Mouse (Mus musculus) limb, embryonic 11.5 days (tissue): ENCODE results near the gene Mansc1. TPM values are rescaled to one million over a fixed set of nuclear protein-coding genes. Genes with fewer than 3 reads are reported as not detected.
A peak's percentile ranks its signal among the peaks of the same experiment; 100 is the strongest.

Experiments used
- ATAC-seq: fragments of 200-750 bp; cut with Nextera tagmentation; 2 replicates; pipeline ENCODE4 v1.8.0; 2017; ENCODE audit warnings: low read depth; ENCODE audit not compliant: insufficient number of reproducible peaks, low FRiP score, low TSS enrichment
- DNase-seq: peaks from one replicate; pipeline ENCODE4 v3.0.0-alpha.2; 2015; ENCODE audit warnings: low spot score
- H3K27ac ChIP-seq: fragments of 300-500 bp; sonication (generic); replicated peaks from 2 replicates; pipeline ENCODE4 v1.5.1; 2014; ENCODE audit warnings: low read depth, mild to moderate bottlenecking, low read length
- H3K27me3 ChIP-seq: fragments of 300-500 bp; sonication (generic); 2 replicates; pipeline ENCODE4 v1.6.1; 2014; ENCODE audit warnings: mild to moderate bottlenecking, low read length, mixed read lengths; ENCODE audit not compliant: control insufficient read depth, insufficient read depth
- H3K36me3 ChIP-seq: fragments of 300-500 bp; sonication (generic); 2 replicates; pipeline ENCODE4 v1.6.1; 2014; ENCODE audit warnings: mild to moderate bottlenecking, low read length, moderate library complexity, mixed read lengths; ENCODE audit not compliant: control insufficient read depth, insufficient read depth
- H3K4me1 ChIP-seq: fragments of 300-500 bp; sonication (generic); 2 replicates; pipeline ENCODE4 v1.6.1; 2014; ENCODE audit warnings: low read length, mixed read lengths; ENCODE audit not compliant: control insufficient read depth, insufficient read depth
- H3K4me2 ChIP-seq: fragments of 300-500 bp; sonication (generic); 2 replicates; pipeline ENCODE4 v1.6.1; 2014; ENCODE audit warnings: low read depth, mild to moderate bottlenecking, moderate library complexity; ENCODE audit not compliant: severe bottlenecking
- H3K4me3 ChIP-seq: fragments of 300-500 bp; sonication (generic); 2 replicates; pipeline ENCODE4 v1.5.1; 2014; ENCODE audit warnings: low read depth, low read length
- H3K9ac ChIP-seq: fragments of 300-500 bp; sonication (generic); 2 replicates; pipeline ENCODE4 v1.6.1; 2014; ENCODE audit warnings: mild to moderate bottlenecking, low read length
- H3K9me3 ChIP-seq: fragments of 300-500 bp; sonication (generic); 2 replicates; pipeline ENCODE4 v1.6.1; 2016; ENCODE audit warnings: low read length; ENCODE audit not compliant: control insufficient read depth
- WGBS: fragments of 180-500 bp; shearing (Covaris S2); extraction: QIAGEN DNeasy Blood & Tissue Kit; methylation state at CpG from one replicate; pipeline ENCODE4 v1.1.7; 2014; 5-methylcytosine and 5-hydroxymethylcytosine counted together
- polyA plus RNA-seq: library from polyadenylated mRNA; unstranded; fragments of >200 nt; fragmentation: Nextera tagmentation; extraction: Ambion mirVana; gene quantifications from 2 replicates; pipeline ENCODE4 v1.2.1, GENCODE M21; 2014

Mansc1 gene
- polyA plus RNA-seq, 1 experiment from 2014 or later = 0.33 TPM

DNA sequence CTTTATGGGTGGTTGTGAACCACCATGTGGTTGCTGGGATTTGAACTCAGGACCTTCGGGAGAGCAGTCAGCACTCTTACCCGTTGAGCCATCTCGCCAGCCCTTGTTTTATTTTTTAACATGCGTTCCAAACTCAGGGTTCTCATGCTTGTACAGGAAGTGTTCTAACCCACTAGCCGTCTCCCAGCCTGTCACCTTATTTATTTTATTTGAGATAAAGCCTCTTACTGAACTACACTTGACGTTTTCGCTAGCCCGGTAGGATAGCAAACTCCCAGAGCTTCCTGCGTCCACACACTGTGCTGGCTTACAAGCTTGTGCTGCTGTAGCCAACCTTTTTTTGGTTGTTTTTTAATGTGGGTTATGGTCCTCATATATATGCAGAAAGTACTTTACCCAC, 33.5 kb upstream of the Mansc1 start:
- Histone ChIP-seq H3K4me2 (no peak overlapping the region), H3K36me3 (no peaks in the 10 kb centered on the region), H3K9ac (no peak overlapping the region), H3K9me3 (no peaks in the 10 kb centered on the region), H3K27me3 (no peaks in the 10 kb centered on the region), H3K27ac (no peak overlapping the region), H3K4me3 (no peak overlapping the region), H3K4me1 (no peaks in the 10 kb centered on the region)
- ATAC-seq = no peak
- WGBS = 83% methylated on average over 9 of the region's 9 CpGs
- no peak for DNase-seq

DNA sequence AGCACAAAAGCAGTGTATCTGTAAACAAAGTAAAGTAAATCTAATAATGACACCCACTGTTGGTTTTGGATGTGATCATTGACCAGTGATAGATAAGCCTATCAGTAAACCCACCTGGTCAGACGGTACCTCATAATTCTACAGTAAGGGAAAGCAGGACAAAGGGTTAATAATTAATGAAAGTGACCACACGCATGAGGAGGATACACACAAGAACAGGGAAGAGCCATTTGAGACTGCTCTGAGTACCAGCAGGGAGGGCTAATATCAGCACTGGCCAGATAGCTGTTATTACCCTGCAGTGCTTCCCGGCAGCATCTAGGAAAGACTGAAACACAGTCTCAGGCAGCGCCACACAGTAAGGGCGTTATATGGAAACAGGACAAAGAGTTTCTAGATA, 32.3 kb upstream of the Mansc1 start:
- WGBS = 88% methylated on average over 5 of the region's 5 CpGs
- H3K9ac ChIP-seq = no peak overlapping the region
- no peak overlapping the region for H3K27ac ChIP-seq
- no peaks in the 10 kb centered on the region for H3K9me3 ChIP-seq
- no peak overlapping the region for H3K4me2 ChIP-seq
- H3K27me3 ChIP-seq = no peaks in the 10 kb centered on the region
- DNase-seq (no peak), ATAC-seq (no peak)
- H3K36me3 ChIP-seq = no peaks in the 10 kb centered on the region
- no peak overlapping the region for H3K4me3 ChIP-seq
- H3K4me1 ChIP-seq = no peaks in the 10 kb centered on the region

GRCm38 (mm10) chr6:134660714-134661406, 28.6 kb upstream of the Mansc1 start:
- Histone ChIP-seq H3K9me3 (no peaks in the 10 kb centered on the region), H3K4me3 (no peak overlapping the region), H3K4me2 (no peak overlapping the region), H3K27ac (no peak overlapping the region), H3K36me3 (no peaks in the 10 kb centered on the region), H3K27me3 (no peaks in the 10 kb centered on the region), H3K4me1 (no peaks in the 10 kb centered on the region), H3K9ac (no peak overlapping the region)
- 83% methylated on average over 8 of the region's 8 CpGs for WGBS
- ATAC-seq = no peak
- no peak for DNase-seq

DNA sequence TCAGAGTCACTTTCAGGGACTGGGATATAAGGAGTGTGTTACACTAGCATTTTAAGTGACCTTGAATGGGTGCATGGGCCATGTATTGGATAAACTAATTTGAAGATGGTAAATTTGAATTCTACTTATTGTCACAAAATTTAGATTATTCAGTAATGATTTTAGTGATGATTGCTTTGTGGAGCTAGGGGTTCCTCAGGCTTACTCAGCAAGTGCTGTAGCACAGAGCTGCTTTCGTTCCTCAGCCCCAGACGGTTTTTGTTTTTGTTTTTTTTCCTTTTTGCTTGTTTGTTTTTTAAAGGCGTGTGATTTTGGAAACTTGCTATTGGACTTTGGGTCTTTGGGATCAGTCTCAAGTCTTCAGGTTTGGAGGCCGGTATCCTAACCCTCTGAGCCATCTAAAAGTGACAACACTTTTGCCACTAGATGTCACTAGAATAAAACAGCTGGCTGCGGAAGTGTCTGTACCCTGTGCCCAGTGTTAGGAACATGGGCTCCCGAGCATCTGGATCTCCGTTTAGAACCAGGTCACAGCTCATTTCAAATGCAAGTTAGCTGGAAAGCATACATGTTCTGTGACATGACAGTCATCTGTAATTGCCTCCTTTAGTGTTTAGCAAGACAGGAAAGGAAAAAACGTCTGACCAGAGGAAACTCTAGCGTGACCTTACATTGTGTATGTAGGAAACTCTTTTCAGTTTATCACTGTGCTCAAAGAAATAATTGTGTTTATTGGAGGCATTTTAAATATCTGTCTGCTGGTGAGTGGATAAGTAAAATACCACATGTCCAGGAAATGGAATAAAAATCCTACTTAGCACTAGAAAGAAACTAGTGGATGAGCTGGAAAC, 27.0 kb upstream of the Mansc1 start:
- no peak overlapping the region for H3K4me3 ChIP-seq
- H3K9ac ChIP-seq = no peak overlapping the region
- no peaks in the 10 kb centered on the region for H3K9me3 ChIP-seq
- no peak overlapping the region for H3K27ac ChIP-seq
- H3K36me3 ChIP-seq = no peaks in the 10 kb centered on the region
- 23% methylated on average over 9 of the region's 9 CpGs for WGBS
- H3K27me3 ChIP-seq = no peaks in the 10 kb centered on the region
- H3K4me1 ChIP-seq = no peaks in the 10 kb centered on the region
- ATAC-seq = peak; percentile 81; the same call in 1 of the 2 replicates
- DNase-seq = peak; percentile 59
- no peak overlapping the region for H3K4me2 ChIP-seq

DNA sequence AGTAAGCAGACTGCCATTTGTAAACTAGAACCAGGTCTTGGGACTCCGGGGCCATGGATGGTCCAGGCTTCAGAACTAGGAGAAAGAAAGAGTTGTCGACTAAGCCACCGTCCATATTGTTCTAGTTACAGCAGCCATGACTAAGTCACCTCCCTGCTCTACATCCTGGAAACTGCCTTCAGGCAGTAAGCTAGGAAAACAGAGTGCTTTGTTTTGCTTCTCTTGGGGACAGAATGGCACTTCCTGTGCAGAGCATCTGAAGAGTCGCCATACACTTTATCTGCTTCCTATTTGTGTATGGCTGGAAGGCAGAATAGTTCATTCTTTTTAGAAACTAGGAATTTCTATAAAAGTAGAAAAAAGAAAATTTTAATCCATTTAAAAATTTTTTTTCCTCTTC, 24.2 kb upstream of the Mansc1 start:
- H3K27ac ChIP-seq = no peak overlapping the region

GRCm38 (mm10) chr6:134648356-134648755, 16.1 kb upstream of the Mansc1 start:
- Histone ChIP-seq H3K27me3 (no peaks in the 10 kb centered on the region), H3K9ac (no peak overlapping the region), H3K27ac (no peak overlapping the region), H3K4me3 (no peak overlapping the region), H3K4me2 (no peak overlapping the region), H3K9me3 (no peaks in the 10 kb centered on the region), H3K36me3 (no peaks in the 10 kb centered on the region), H3K4me1 (peaks cover 2% of the 10 kb centered on the region; the same call in 1 of the 2 replicates)
- no peak for DNase-seq
- no peak for ATAC-seq
- whole genome bisulfite sequencing = 90% methylated on average over 5 of the region's 5 CpGs

More for the DNA sequence above, 24.2 kb upstream of the Mansc1 start:
- ATAC-seq = no peak
- H3K4me3 ChIP-seq = no peak overlapping the region
- WGBS = 78% methylated on average over 4 of the region's 4 CpGs
- H3K36me3 ChIP-seq = no peaks in the 10 kb centered on the region
- H3K4me1 ChIP-seq = no peaks in the 10 kb centered on the region
- DNase-seq = no peak
- no peaks in the 10 kb centered on the region for H3K9me3 ChIP-seq
- no peak overlapping the region for H3K4me2 ChIP-seq
- no peak overlapping the region for H3K9ac ChIP-seq
- no peaks in the 10 kb centered on the region for H3K27me3 ChIP-seq

DNA sequence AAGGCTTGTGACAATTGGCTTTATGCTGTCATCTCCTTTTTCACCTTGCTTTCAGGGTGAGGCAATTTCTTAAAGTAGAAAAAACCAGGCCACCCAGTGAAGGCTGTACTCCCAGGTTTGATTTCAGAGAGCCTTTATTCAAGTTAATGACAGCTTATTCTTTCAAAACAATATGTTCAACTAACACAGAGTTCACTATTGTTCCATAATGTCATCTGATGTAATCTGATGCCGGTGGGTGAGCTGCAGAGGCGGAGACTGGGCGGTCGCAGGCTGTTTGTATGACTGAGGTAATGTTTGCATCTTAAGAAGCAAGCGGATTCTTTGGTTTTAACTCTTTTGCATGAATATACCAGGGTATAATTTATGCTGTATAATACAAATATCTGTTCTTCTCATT, 15.3 kb upstream of the Mansc1 start:
- Histone ChIP-seq H3K9me3 (no peaks in the 10 kb centered on the region), H3K4me2 (no peak overlapping the region), H3K4me3 (no peak overlapping the region), H3K4me1 (peaks cover 2% of the 10 kb centered on the region; the same call in 1 of the 2 replicates), H3K27ac (no peak overlapping the region), H3K27me3 (no peaks in the 10 kb centered on the region), H3K9ac (no peak overlapping the region), H3K36me3 (no peaks in the 10 kb centered on the region)
- DNase-seq = peak; percentile 26
- ATAC-seq = no peak
- 53% methylated on average over 5 of the region's 5 CpGs for WGBS

DNA sequence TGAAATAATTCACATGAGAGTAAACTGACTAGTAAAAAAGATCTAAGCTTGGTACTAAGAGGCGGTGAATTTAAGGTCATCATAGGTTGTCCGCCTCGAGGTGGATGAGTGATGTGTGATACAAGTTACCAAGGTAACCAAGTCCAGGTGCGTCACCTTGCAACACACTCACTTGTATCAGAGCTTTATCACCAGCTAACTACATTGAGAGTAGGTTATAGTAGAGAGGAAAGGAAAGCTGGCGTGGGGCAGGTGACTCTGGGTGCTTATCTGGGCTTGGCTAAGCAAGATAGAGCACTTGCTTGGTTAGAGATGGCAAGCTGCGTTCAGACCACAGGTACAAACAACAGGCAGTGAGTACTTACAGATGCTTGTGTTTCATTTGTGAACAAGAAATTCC, 14.5 kb upstream of the Mansc1 start:
- Histone ChIP-seq H3K4me1 (peaks cover 2% of the 10 kb centered on the region; the same call in 1 of the 2 replicates), H3K9me3 (no peaks in the 10 kb centered on the region), H3K9ac (no peak overlapping the region), H3K4me3 (no peak overlapping the region), H3K4me2 (no peak overlapping the region), H3K27me3 (no peaks in the 10 kb centered on the region), H3K27ac (no peak overlapping the region), H3K36me3 (no peaks in the 10 kb centered on the region)
- ATAC-seq (no peak), DNase-seq (no peak)
- 88% methylated on average over 6 of the region's 6 CpGs for WGBS
